In genomic region chr11:58330276-58331148, GRCm38 (mm10) we compare ENCODE assay signal across 8 mouse cellular contexts. TPM values are rescaled to one million over a fixed set of nuclear protein-coding genes. Genes with fewer than 3 reads are reported as not detected.
DNase-seq lines count a peak whose midpoint lies in the region; ATAC-seq and TF ChIP-seq lines count a peak whose summit lies in the region.

Gene Zfp672, minus strand, starts transcription at chr11:58330339.
Gene Sh3bp5l, plus strand, starts transcription at chr11:58330724.

- H3K36me3 ChIP-seq in embryonic facial prominence, embryonic 14.5 days (ENCODE audit: control insufficient read depth, insufficient read depth, low read length) = peaks cover 26% of the 10 kb centered on the region
- peaks cover 36% of the 10 kb centered on the region for H3K36me3 ChIP-seq in limb, embryonic 14.5 days (ENCODE audit: control insufficient read depth, insufficient read depth, low read length)
- H3K36me3 ChIP-seq in midbrain, postnatal 0 days (ENCODE audit: insufficient read depth, low read length) = peaks cover 12% of the 10 kb centered on the region; the same call in 1 of the 2 replicates

- peak within 1 kb of the TSS; percentile 89 for H3K9ac ChIP-seq in embryonic facial prominence, embryonic 14.5 days (ENCODE audit: low read depth, low read length)
- peak within 1 kb of the TSS; percentile 77 for H3K9ac ChIP-seq in limb, embryonic 14.5 days (ENCODE audit: low read depth, low read length, severe bottlenecking)
- peak within 1 kb of the TSS; percentile 84 for H3K9ac ChIP-seq in midbrain, postnatal 0 days (replicated peaks; ENCODE audit: low read length, poor library complexity, severe bottlenecking)

- H3K4me3 ChIP-seq in embryonic facial prominence, embryonic 14.5 days (ENCODE audit: low read depth, low read length) = peak within 1 kb of the TSS; percentile 87
- peak within 1 kb of the TSS; percentile 79 for H3K4me3 ChIP-seq in limb, embryonic 14.5 days (replicated peaks; ENCODE audit: low read length)
- H3K4me3 ChIP-seq in midbrain, postnatal 0 days (ENCODE audit: low read depth, low read length) = peak within 1 kb of the TSS; percentile 70

- H3K4me2 ChIP-seq in embryonic facial prominence, embryonic 14.5 days (ENCODE audit: low read depth, low read length) = peak within 1 kb of the TSS; percentile 97
- H3K4me2 ChIP-seq in limb, embryonic 14.5 days (replicated peaks; ENCODE audit: low read depth, low read length, severe bottlenecking) = peak within 1 kb of the TSS; percentile 60
- H3K4me2 ChIP-seq in midbrain, postnatal 0 days (ENCODE audit: low read depth, low read length, poor library complexity, severe bottlenecking) = peak within 1 kb of the TSS; percentile 96

- DNase-seq in 416B (ENCODE audit: low read depth) = peak; percentile 99
- peak; percentile 46 to 69 for DNase-seq in adrenal gland, postnatal 4 days (ENCODE audit: low spot score in 2 of 2)
- peak; percentile 98 for DNase-seq in embryonic facial prominence, embryonic 14.5 days (ENCODE audit: low spot score)
- DNase-seq in heart, adult 8-10 months (ENCODE audit: low spot score) = peak; percentile 96
- peak; percentile 96 for DNase-seq in kidney, adult 9 months
- DNase-seq in limb, embryonic 14.5 days (ENCODE audit: low spot score) = peak; percentile 98
- peak; percentile 98 for DNase-seq in midbrain, postnatal 0 days (ENCODE audit: low spot score)
- DNase-seq in spleen, postnatal 14 days (ENCODE audit: low spot score in 2 of 2) = peak; percentile 73 to 84

- TF ChIP-seq CTCF in midbrain, postnatal 0 days (IDR thresholded peaks at IDR 0.05) = no peak; the same call in 1 of the 2 replicates

- H3K27me3 ChIP-seq in embryonic facial prominence, embryonic 14.5 days (replicated peaks; ENCODE audit: control insufficient read depth, insufficient read depth, low read length) = no peaks in the 10 kb centered on the region
- no peaks in the 10 kb centered on the region for H3K27me3 ChIP-seq in limb, embryonic 14.5 days (ENCODE audit: control insufficient read depth, insufficient read depth, low read length)
- no peaks in the 10 kb centered on the region for H3K27me3 ChIP-seq in midbrain, postnatal 0 days (ENCODE audit: insufficient read depth, low read length)

- TF ChIP-seq POLR2A in limb, embryonic 14.5 days (IDR thresholded peaks at IDR 0.05; ENCODE audit: borderline replicate concordance, extremely low read depth, insufficient read depth, insufficient read length) = peak; percentile 65; the same call in 1 of the 2 replicates

- peaks cover 16% of the 10 kb centered on the region for H3K4me1 ChIP-seq in embryonic facial prominence, embryonic 14.5 days (ENCODE audit: control insufficient read depth, insufficient read depth, low read length)
- peaks cover 12% of the 10 kb centered on the region for H3K4me1 ChIP-seq in limb, embryonic 14.5 days (ENCODE audit: control insufficient read depth, insufficient read depth, low read length)
- H3K4me1 ChIP-seq in midbrain, postnatal 0 days (ENCODE audit: insufficient read depth, low read length) = peaks cover 21% of the 10 kb centered on the region

- peak within 1 kb of the TSS; percentile 84 for H3K27ac ChIP-seq in embryonic facial prominence, embryonic 14.5 days (replicated peaks; ENCODE audit: low read depth, low read length)
- H3K27ac ChIP-seq in limb, embryonic 14.5 days (replicated peaks; ENCODE audit: low read depth, low read length) = peak within 1 kb of the TSS; percentile 67
- peak within 1 kb of the TSS; percentile 77 for H3K27ac ChIP-seq in midbrain, postnatal 0 days (ENCODE audit: low read depth, low read length)

- 0 out of 2 replicates have a peak, but pooled peaks cover 3% of the 10 kb centered on the region for H3K9me3 ChIP-seq in embryonic facial prominence, embryonic 14.5 days (ENCODE audit: control insufficient read depth, low read length)
- no peaks in the 10 kb centered on the region for H3K9me3 ChIP-seq in limb, embryonic 14.5 days (ENCODE audit: control insufficient read depth, low read length)
- no peaks in the 10 kb centered on the region for H3K9me3 ChIP-seq in midbrain, postnatal 0 days (ENCODE audit: low read length)

- peak; percentile 96 for ATAC-seq in embryonic facial prominence, embryonic 14.5 days (ENCODE audit: low read depth)
- ATAC-seq in limb, embryonic 14.5 days (ENCODE audit: low FRiP score, low read depth) = peak; percentile 95
- ATAC-seq in midbrain, postnatal 0 days (ENCODE audit: low FRiP score) = peak; percentile 95

- WGBS in embryonic facial prominence, embryonic 14.5 days = under 1% methylated on average over 52 of the region's 52 CpGs
- 3% methylated on average over 52 of the region's 52 CpGs for WGBS in limb, embryonic 14.5 days
- WGBS in midbrain, postnatal 0 days = under 1% methylated on average over 52 of the region's 52 CpGs

RNA-seq across cellular contexts. Expression of gene Zfp672, which starts in this region (rescaled TPM):
- 10 to 100 TPM; 45.8 to 49.7 TPM for total RNA-seq in adrenal gland, postnatal 4 days (2021)
- 42.3 TPM in 2 replicates for polyA plus RNA-seq in embryonic facial prominence, embryonic 14.5 days (2014; fragmentation: Nextera tagmentation; extraction: Ambion mirVana)
- total RNA-seq in heart, adult 8-10 months (2022) = 10 to 100 TPM; 41.4 to 45.8 (median 45.2) TPM
- polyA plus RNA-seq in limb, embryonic 14.5 days (2012; rRNA removed) = 35.2 and 44.3 TPM in 2 replicates
- 40.7 and 42.4 TPM in 2 replicates for polyA plus RNA-seq in limb, embryonic 14.5 days (2014; fragmentation: Nextera tagmentation; extraction: Ambion mirVana)
- 38.1 and 42.1 TPM in 2 replicates for total RNA-seq in midbrain, postnatal 0 days (2014; rRNA removed)
- 41.1 and 46.9 TPM in 2 replicates for polyA plus RNA-seq in midbrain, postnatal 0 days (2015; fragmentation: Nextera tagmentation; extraction: Ambion mirVana)

RNA-seq across cellular contexts. Expression of gene Sh3bp5l, which starts in this region (rescaled TPM):
- total RNA-seq in adrenal gland, postnatal 4 days (2021) = 10 to 100 TPM; 47.4 to 54.1 TPM
- 23.2 and 27.3 TPM in 2 replicates for polyA plus RNA-seq in embryonic facial prominence, embryonic 14.5 days (2014; fragmentation: Nextera tagmentation; extraction: Ambion mirVana)
- total RNA-seq in heart, adult 8-10 months (2022) = 10 to 100 TPM; 25.4 to 36.8 (median 30.4) TPM
- 25.6 and 30.7 TPM in 2 replicates for polyA plus RNA-seq in limb, embryonic 14.5 days (2012; rRNA removed)
- 24.4 and 28.5 TPM in 2 replicates for polyA plus RNA-seq in limb, embryonic 14.5 days (2014; fragmentation: Nextera tagmentation; extraction: Ambion mirVana)
- 44.0 and 53.8 TPM in 2 replicates for total RNA-seq in midbrain, postnatal 0 days (2014; rRNA removed)
- polyA plus RNA-seq in midbrain, postnatal 0 days (2015; fragmentation: Nextera tagmentation; extraction: Ambion mirVana) = 42.4 and 46.3 TPM in 2 replicates

Comparison
In these comparisons a context has a peak if more than half of its experiments do, and no peak if none do; other contexts are left out.
1. Peak in every context shown above with its lines: DNase-seq, ATAC-seq, H3K4me3 ChIP-seq and H3K27ac ChIP-seq.